Mouse (Mus musculus) left cerebral cortex, postnatal 14 days (tissue): ENCODE measurements around the gene Prdx6. TPM values are rescaled to one million over a fixed set of nuclear protein-coding genes. Genes with fewer than 3 reads are reported as not detected.
"Not testable (repeated sequence)": the region's sequence is repeated elsewhere in the genome, so short reads cannot be mapped to it uniquely, and the experiment has no call there.

Experiments used
- DNase-seq, 2 experiments: peaks; one replicate each; pipeline ENCODE4 v3.0.0; 2021 to 2022; ENCODE audit warnings: low spot score in 2 of 2, mixed read lengths in 1 of 2
- intact Hi-C: fragments of 180-260 bp; cut with DNase I; formaldehyde crosslinking; loops from one replicate; pipeline ENCODE4 v1.15.1; 2025
- total RNA-seq, 2 experiments: library from RNA; stranded (reverse); gene quantifications; 2 replicates each; pipeline ENCODE4 v1.2.3; 2021

Prdx6 gene
- total RNA-seq, 2 experiments from 2014 or later: 277 to 282 TPM

- intact Hi-C loops: no loop called here
- no peak for DNase-seq
These were observed 1.9 kb upstream of the Prdx6 start for GRCm38 (mm10) chr1:161252901-161253300.

DNA sequence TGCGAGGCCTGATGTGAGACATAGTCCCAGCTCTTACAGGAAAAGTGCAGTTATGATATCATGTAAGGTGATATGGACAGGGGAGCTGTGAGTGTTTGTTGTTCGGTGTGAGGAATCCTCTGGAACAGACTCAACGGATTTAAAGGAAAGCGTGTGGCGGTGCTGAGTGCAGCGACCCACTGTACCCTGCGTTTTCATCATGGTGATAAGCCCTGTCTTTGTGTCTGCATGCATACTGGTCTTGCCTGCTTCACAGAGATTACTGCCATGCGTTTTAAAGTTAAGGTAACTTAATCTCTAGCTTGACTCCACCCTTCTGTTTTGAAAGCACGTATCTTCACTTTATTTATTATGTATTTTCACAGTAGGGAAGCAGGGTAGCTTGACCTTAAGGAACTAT, 1.3 kb upstream of the Prdx6 start:
- intact Hi-C loops: no loop called here
- DNase-seq: no peak

GRCm38 (mm10) chr1:161251417-161252265, 622 bp upstream of the Prdx6 start:
- DNase-seq: no peak
- intact Hi-C loops: no loop called here

GRCm38 (mm10) chr1:161250031-161250603, 902 bp downstream of the Prdx6 start:
- DNase-seq: peak; percentile 23 to 47
- intact Hi-C loops: no loop called here

DNA sequence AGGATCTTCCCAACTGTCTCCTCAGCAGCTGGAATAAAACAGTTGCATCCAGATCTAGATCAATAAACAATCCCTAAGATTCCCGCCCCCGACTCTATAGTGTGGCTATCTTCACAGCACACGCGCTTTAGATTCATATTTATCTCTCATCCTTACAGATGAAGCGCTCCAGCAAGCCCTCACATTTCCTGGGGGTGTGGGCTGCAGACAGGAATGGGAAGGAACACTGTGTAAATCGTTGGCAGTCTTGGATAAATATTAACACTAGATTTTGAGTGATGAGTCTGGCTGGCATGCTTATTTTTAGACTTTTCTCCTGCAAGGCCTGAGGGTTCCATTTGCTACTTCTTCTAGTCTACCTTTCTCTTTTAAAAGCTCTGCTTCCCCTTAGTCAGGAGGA, 1.6 kb downstream of the Prdx6 start:
- no peak for DNase-seq
- intact Hi-C loops: no loop called here

DNA sequence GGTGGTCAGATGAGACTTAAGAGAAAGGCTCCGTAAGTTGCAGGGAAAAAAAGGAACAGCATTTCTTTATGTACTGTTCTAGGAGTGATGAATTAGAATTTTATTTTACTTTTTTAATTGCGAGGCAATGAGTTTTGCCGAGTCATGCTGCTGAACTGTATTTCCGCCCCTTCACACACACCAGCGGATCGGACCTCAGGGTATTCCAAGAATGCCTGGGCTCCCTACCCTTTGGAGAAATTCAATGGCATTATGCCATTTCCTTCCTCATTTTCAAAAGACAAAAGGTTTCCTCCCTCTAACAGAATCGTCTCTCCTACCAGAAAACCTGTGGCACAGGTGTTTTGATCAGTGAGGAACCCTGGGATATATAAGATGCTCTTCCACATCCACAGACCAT, 2.3 kb downstream of the Prdx6 start:
- DNase-seq: no peak
- intact Hi-C loops: no loop called here

GRCm38 (mm10) chr1:161247643-161248580, 3.1 kb downstream of the Prdx6 start:
- intact Hi-C loops: no loop called here
- peak in 1 of 2 experiments; percentile 36 for DNase-seq

DNA sequence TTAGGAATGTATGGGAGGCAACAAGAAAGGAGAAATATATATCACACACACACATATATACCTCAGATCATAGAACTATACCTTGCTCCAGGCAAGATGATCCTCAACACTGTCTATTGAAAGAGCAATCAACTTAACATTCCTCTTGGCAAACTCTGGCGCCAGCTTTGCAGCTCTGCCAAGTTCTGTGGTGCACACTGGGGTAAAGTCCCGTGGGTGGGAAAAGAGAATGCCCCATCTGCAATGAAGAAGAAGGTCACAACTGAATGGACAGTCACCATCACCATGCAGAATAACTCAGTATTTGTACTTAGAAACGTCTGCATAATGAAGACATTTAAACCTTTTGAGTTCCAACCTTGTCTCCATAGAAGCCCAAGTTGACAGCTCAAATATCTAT, 3.8 kb downstream of the Prdx6 start:
- DNase-seq: no peak
- intact Hi-C loops: no loop called here

DNA sequence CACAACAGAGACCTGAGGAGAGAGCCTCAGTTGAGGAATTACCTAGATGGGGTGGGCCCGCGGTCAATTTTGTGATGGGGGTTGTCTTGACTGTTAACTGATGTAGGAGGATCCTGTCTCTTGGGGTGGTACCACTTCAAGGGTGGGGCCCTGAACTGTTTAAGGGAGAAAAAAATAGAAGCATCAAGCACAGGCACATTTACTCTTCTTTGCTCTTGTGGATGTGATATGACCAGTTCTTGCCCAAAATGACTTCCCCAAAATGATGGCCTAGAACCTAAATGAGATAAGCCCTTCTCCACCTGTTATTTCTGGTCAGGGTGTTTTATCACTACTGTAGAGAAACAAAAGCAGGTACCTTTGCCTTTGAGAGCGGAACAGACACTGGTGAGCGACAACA, 13.3 kb downstream of the Prdx6 start:
- DNase-seq: no peak

DNA sequence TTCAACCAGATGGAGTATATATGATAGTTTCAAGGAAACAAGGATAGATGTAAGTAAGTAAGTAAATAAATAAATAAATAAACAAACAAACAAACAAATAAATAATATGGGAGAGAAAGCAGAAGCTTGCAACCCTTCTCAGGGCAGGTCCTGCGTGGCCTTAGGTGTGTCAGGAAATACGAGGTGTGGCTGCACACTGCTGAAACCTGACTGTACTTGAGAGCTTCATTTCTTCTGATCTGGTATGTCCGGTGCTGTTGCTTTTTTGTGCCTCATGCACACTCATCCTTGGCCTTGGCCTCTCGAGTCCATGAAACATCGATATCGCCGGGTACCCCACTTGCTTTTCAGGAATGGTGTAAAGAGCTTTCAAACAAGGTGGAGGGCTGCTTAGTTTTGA, 13.7 kb downstream of the Prdx6 start:
- intact Hi-C loops: no loop called here
- DNase-seq: no peak

More for the DNA sequence above, 13.3 kb downstream of the Prdx6 start:
- intact Hi-C loops: no loop called here

- DNase-seq: no peak
- intact Hi-C loops: no loop called here
These were observed 17.7 kb downstream of the Prdx6 start for GRCm38 (mm10) chr1:161233226-161233839.

- no peak for DNase-seq
- intact Hi-C loops: no loop called here
These were observed 18.8 kb downstream of the Prdx6 start for GRCm38 (mm10) chr1:161232181-161232580.

DNA sequence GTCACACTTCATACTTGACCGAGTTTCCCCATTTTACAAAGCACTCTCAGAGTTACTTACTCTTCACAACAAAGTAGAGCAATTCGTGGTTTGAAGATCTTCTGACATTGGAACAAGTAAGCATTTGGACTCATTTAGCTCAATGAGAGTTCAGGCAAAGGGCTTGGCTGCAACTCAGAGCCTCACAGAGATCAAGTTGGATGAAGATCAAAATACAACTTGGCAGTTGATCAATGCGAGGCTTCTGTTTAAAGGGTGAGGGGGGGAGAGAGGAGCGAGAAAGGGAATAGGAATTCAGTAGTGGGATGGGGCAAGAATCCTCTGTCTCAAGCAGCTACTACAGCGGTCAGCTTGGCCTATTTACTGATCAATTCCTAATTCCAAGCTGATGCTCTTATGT, 26.2 kb downstream of the Prdx6 start:
- intact Hi-C loops: no loop called here
- peak; percentile 55 to 83 for DNase-seq

- peak in 1 of 2 experiments; percentile 4 for DNase-seq
- intact Hi-C loops: no loop called here
These were observed 31.2 kb downstream of the Prdx6 start for GRCm38 (mm10) chr1:161219816-161220215.

DNA sequence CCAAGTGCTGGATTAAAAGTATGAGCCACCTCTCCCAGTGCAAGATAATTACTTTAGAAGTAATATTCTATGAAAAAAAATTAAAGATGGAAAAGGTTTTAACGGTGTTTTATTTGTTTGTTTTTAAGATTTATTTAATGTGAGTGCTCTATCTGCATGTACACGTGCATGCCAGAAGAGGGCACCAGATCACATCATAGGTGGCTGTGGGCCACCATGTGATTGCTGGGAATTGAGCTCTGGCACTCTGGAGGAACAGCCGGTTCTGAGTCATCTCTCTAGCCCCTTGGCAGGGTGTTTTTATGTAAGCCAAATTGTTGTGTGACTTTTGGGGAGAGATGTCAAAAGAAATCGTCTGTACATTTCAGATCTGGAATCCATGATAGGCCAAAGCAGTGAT, 36.6 kb downstream of the Prdx6 start:
- no peak for DNase-seq
- intact Hi-C loops: no loop called here

DNA sequence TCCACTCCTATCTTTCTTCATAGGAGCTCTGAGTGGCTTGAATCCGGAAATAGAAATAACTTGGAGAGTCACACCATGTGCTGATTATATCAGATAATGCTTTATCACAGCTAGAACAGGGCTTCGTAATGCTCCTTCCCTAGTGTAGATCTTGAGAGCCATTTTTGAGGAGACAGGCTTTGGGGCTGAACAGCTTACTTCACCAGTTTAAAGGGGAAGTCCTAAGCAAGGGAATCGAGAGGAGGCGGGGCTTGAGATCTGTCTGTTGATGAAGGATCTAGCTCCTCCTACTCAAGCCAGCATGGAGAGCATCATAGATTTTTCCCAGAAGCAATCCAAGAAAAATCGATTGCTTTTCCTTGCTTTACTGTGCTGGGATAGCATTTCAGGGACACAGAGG, 51.2 kb downstream of the Prdx6 start:
- DNase-seq: no peak
- intact Hi-C loops: loop anchor here (10.0 kb wide), 1 partner anchor 225 kb away; the partner anchor contains the start of gene Serpinc1

- DNase-seq: not testable (repeated sequence)
- intact Hi-C loops: loop anchor here (10.0 kb wide), 1 partner anchor 222 kb away; the partner anchor contains the start of gene Serpinc1
These were observed 54.7 kb downstream of the Prdx6 start for GRCm38 (mm10) chr1:161196364-161196763.

- intact Hi-C loops: loop anchor here (10.0 kb wide), 1 partner anchor 221 kb away; the partner anchor contains the start of gene Serpinc1
- DNase-seq: peak; percentile 86 to 92
These were observed 55.3 kb downstream of the Prdx6 start for GRCm38 (mm10) chr1:161195541-161196351.
